Mouse (Mus musculus): ENCODE results near the gene Atxn7l1. TPM values are rescaled to one million over a fixed set of nuclear protein-coding genes. Genes with fewer than 3 reads are reported as not detected.

The Atxn7l1 gene
- total and polyA plus RNA-seq, 2 experiments from 2014 or later = 15.8 to 24.9 TPM

- H3K27ac ChIP-seq = no peak overlapping the region
- H3K36me3 ChIP-seq (ENCODE audit: insufficient read depth, low read length) = no peaks in the 10 kb centered on the region
- TF ChIP-seq CTCF (IDR thresholded peaks at IDR 0.05; ENCODE audit: low read depth) = no peak
- DNase-seq (ENCODE audit: low spot score) = no peak
- no peak for ATAC-seq
- no peaks in the 10 kb centered on the region for H3K4me1 ChIP-seq (ENCODE audit: insufficient read depth, low read length)
- H3K4me3 ChIP-seq (ENCODE audit: low read length) = no peak overlapping the region
- 94% methylated on average over 1 of the region's 1 CpGs for WGBS
- H3K27me3 ChIP-seq (ENCODE audit: insufficient read depth, low read length) = no peaks in the 10 kb centered on the region
- H3K9ac ChIP-seq (replicated peaks; ENCODE audit: low read length) = no peak overlapping the region
- H3K9me3 ChIP-seq (ENCODE audit: low read length) = no peaks in the 10 kb centered on the region
- H3K4me2 ChIP-seq (ENCODE audit: low read depth, low read length) = no peak overlapping the region
Observed at GRCm38 (mm10) chr12:33323821-33324220, 176.3 kb downstream of the Atxn7l1 start.

GRCm38 (mm10) chr12:33325424-33325823 lies 177.9 kb downstream of the Atxn7l1 start:
- WGBS = 73% methylated on average over 9 of the region's 9 CpGs
- Histone ChIP-seq H3K27ac (no peak overlapping the region), H3K36me3 (ENCODE audit: insufficient read depth, low read length) (no peaks in the 10 kb centered on the region), H3K9ac (replicated peaks; ENCODE audit: low read length) (no peak overlapping the region), H3K9me3 (ENCODE audit: low read length) (no peaks in the 10 kb centered on the region), H3K4me1 (ENCODE audit: insufficient read depth, low read length) (no peaks in the 10 kb centered on the region), H3K4me3 (ENCODE audit: low read length) (no peak overlapping the region), H3K27me3 (ENCODE audit: insufficient read depth, low read length) (no peaks in the 10 kb centered on the region), H3K4me2 (ENCODE audit: low read depth, low read length) (no peak overlapping the region)
- ATAC-seq = no peak
- TF ChIP-seq CTCF (IDR thresholded peaks at IDR 0.05; ENCODE audit: low read depth) = no peak
- DNase-seq (ENCODE audit: low spot score) = no peak

- H3K4me1 ChIP-seq (ENCODE audit: insufficient read depth, low read length) = 0 out of 2 replicates have a peak, but pooled peaks cover 8% of the 10 kb centered on the region
- no peak overlapping the region for H3K4me2 ChIP-seq (ENCODE audit: low read depth, low read length)
- no peak overlapping the region for H3K4me3 ChIP-seq (ENCODE audit: low read length)
- DNase-seq (ENCODE audit: low spot score) (no peak), ATAC-seq (no peak)
- no peak overlapping the region for H3K9ac ChIP-seq (replicated peaks; ENCODE audit: low read length)
- H3K9me3 ChIP-seq (ENCODE audit: low read length) = no peaks in the 10 kb centered on the region
- H3K27me3 ChIP-seq (ENCODE audit: insufficient read depth, low read length) = no peaks in the 10 kb centered on the region
- TF ChIP-seq CTCF (IDR thresholded peaks at IDR 0.05; ENCODE audit: low read depth) = no peak
- 68% methylated on average over 4 of the region's 4 CpGs for WGBS
- no peaks in the 10 kb centered on the region for H3K36me3 ChIP-seq (ENCODE audit: insufficient read depth, low read length)
- no peak overlapping the region for H3K27ac ChIP-seq
Observed at GRCm38 (mm10) chr12:33332046-33332445, 184.6 kb downstream of the Atxn7l1 start.

- Histone ChIP-seq H3K27me3 (ENCODE audit: insufficient read depth, low read length) (no peaks in the 10 kb centered on the region), H3K27ac (no peak overlapping the region), H3K9ac (replicated peaks; ENCODE audit: low read length) (no peak overlapping the region), H3K9me3 (ENCODE audit: low read length) (no peaks in the 10 kb centered on the region), H3K36me3 (ENCODE audit: insufficient read depth, low read length) (no peaks in the 10 kb centered on the region), H3K4me3 (ENCODE audit: low read length) (no peak overlapping the region), H3K4me2 (ENCODE audit: low read depth, low read length) (no peak overlapping the region), H3K4me1 (ENCODE audit: insufficient read depth, low read length) (0 out of 2 replicates have a peak, but pooled peaks cover 9% of the 10 kb centered on the region)
- WGBS = 33% methylated on average over 5 of the region's 5 CpGs
- ATAC-seq = no peak
- no peak for DNase-seq (ENCODE audit: low spot score)
- TF ChIP-seq CTCF (IDR thresholded peaks at IDR 0.05; ENCODE audit: low read depth) = no peak
Observed at GRCm38 (mm10) chr12:33332796-33333195, 185.3 kb downstream of the Atxn7l1 start.

GRCm38 (mm10) chr12:33333914-33334313 lies 186.4 kb downstream of the Atxn7l1 start:
- no peak overlapping the region for H3K4me3 ChIP-seq (ENCODE audit: low read length)
- 26% methylated on average over 8 of the region's 8 CpGs for WGBS
- H3K27me3 ChIP-seq (ENCODE audit: insufficient read depth, low read length) = no peaks in the 10 kb centered on the region
- H3K9ac ChIP-seq (replicated peaks; ENCODE audit: low read length) = no peak overlapping the region
- no peak overlapping the region for H3K27ac ChIP-seq
- H3K9me3 ChIP-seq (ENCODE audit: low read length) = no peaks in the 10 kb centered on the region
- DNase-seq (ENCODE audit: low spot score) (peak; percentile 91), ATAC-seq (peak; percentile 89)
- peak; percentile 98 for TF ChIP-seq CTCF (IDR thresholded peaks at IDR 0.05; ENCODE audit: low read depth)
- H3K36me3 ChIP-seq (ENCODE audit: insufficient read depth, low read length) = no peaks in the 10 kb centered on the region
- H3K4me2 ChIP-seq (ENCODE audit: low read depth, low read length) = no peak overlapping the region
- H3K4me1 ChIP-seq (ENCODE audit: insufficient read depth, low read length) = 0 out of 2 replicates have a peak, but pooled peaks cover 9% of the 10 kb centered on the region

GRCm38 (mm10) chr12:33334511-33334910 lies 187.0 kb downstream of the Atxn7l1 start:
- Histone ChIP-seq H3K9ac (replicated peaks; ENCODE audit: low read length) (no peak overlapping the region), H3K27ac (no peak overlapping the region), H3K27me3 (ENCODE audit: insufficient read depth, low read length) (no peaks in the 10 kb centered on the region), H3K36me3 (ENCODE audit: insufficient read depth, low read length) (no peaks in the 10 kb centered on the region), H3K4me3 (ENCODE audit: low read length) (no peak overlapping the region), H3K4me1 (ENCODE audit: insufficient read depth, low read length) (0 out of 2 replicates have a peak, but pooled peaks cover 9% of the 10 kb centered on the region), H3K4me2 (ENCODE audit: low read depth, low read length) (no peak overlapping the region), H3K9me3 (ENCODE audit: low read length) (no peaks in the 10 kb centered on the region)
- 91% methylated on average over 2 of the region's 2 CpGs for WGBS
- ATAC-seq (no peak), DNase-seq (ENCODE audit: low spot score) (no peak)
- no peak for TF ChIP-seq CTCF (IDR thresholded peaks at IDR 0.05; ENCODE audit: low read depth)

GRCm38 (mm10) chr12:33334951-33335350 lies 187.5 kb downstream of the Atxn7l1 start:
- Histone ChIP-seq H3K9ac (replicated peaks; ENCODE audit: low read length) (no peak overlapping the region), H3K36me3 (ENCODE audit: insufficient read depth, low read length) (no peaks in the 10 kb centered on the region), H3K27ac (no peak overlapping the region), H3K9me3 (ENCODE audit: low read length) (no peaks in the 10 kb centered on the region), H3K4me2 (ENCODE audit: low read depth, low read length) (no peak overlapping the region), H3K27me3 (ENCODE audit: insufficient read depth, low read length) (no peaks in the 10 kb centered on the region), H3K4me3 (ENCODE audit: low read length) (no peak overlapping the region), H3K4me1 (ENCODE audit: insufficient read depth, low read length) (0 out of 2 replicates have a peak, but pooled peaks cover 9% of the 10 kb centered on the region)
- DNase-seq (ENCODE audit: low spot score) (no peak), ATAC-seq (no peak)
- no peak for TF ChIP-seq CTCF (IDR thresholded peaks at IDR 0.05; ENCODE audit: low read depth)
- 91% methylated on average over 5 of the region's 5 CpGs for WGBS
